Mouse (Mus musculus): ENCODE results near the gene Ppp1r11. TPM values are rescaled to one million over a fixed set of nuclear protein-coding genes. Genes with fewer than 3 reads are reported as not detected.

Gene Ppp1r11
- polyA plus RNA-seq (2012; rRNA removed), result 154 and 160 TPM in 2 replicates

DNA sequence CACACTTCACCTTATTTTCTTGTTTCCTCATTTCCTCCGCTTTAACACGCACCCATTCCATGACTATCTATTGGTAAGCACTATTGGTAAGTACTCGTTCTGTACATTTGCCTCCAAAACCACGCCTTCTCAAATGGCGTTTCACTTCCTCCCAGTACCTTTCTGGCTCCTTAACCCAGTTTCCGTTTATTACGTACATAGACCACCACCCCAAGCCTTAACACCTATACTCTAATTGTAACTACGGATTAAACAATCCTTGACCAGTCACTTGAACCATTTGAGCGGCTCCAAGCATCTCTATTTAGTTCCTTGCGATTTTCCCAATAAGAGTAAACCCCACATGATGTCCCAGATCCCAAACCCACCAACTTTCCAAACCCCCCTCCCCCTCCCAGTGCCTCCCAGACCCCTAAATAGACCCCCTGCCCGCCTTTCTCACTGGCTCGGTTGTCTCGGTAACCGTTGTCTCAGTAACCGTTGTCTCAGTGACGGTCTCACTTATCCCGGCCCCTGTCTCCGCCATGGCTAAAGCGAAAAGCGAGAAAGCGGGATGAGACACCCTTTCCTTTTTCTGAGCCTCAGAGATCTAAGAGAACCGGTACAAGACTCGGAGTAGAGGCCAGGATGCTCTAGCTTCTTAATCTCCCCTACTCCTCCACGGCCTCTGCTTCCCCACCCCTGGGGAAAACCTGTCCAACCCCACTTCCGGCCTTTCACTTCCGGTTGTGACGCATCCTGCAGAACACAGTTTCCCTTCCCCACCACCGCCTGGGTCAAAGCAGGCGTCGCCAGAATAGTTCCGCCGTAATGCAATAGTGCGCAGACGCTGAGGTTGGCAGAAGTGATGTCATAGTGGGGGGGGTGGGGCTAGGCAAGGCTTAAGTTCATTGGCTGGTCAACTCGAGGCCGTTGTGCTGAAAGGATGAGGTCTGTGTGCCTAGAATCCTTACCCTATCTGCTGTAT lies at the start of gene Ppp1r11:
Ppp1r11 (minus strand) TSS at position 761 of the 967 bp plus-strand sequence.

DNA sequence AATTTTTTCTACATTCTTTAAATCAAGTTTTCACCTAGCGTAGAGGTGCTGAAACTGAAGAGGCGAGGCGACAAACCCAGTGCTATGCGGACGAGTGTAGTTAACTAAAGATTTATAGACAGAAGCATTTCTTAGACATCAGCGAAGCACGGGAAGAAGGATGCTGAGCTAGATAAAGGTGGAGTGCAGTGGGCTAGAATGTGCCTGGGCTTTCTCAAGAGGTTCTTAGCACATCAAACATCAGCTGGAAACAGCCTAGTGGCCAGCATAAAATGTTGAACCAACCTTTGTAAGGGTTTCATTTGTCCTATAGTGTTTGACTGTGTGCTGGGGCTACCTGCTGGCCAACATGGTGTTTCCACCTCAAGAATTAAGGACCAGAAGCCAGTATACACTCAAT lies 49.3 kb upstream of the Ppp1r11 start, which contains the start of gene Zfp57:
Zfp57 (plus strand) TSS at position 301 of the 400 bp plus-strand sequence.

DNA sequence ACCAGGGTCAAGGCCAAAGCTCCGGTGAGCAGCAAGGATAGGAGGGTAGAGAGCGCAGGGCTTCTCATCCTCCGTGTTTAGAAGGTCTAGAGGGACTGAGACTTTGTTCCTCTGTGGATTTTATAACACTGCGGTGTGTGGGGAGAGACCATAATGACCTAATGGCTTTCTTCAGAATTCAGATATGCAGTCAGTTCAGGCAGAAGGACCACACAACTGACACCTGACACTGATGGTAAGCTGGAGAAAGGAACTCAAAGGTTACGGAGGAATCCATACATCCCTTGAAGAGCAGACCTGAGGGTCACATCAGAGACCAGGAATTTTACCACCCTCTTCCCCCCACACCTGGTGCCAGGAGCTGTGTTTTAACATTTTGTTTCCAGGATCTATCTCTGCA lies 37.9 kb upstream of the Ppp1r11 start, which contains the start of gene H2-M5:
H2-M5 (minus strand) TSS at position 101 of the 400 bp plus-strand sequence.

DNA sequence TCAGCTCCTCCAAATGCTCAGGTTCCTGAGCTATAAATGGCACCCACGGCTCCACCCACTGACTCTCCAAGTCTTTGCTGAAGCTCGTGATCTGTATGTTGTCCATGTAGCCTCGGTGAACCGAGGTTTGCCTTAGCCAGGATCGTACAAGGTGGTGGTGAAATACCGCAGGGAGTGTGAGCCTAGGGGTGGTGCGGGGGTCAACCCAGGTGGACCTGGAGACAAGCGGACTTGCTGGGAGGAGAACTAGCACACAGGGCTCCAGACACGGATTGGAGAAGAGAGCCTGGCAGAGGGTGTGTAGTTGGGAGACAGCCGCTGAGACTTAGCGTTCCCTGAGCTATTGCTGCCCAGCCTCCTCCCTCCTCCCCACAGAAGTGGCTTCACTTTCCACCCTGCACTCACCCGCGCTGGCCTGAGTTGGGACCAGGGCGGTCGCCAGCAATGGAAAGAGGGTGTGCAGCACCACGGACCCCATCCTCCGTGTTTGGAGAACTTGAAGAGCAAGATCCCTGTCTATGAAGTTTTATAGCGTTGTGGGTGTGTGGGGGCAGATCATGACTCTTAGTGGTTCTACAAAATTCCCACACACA lies 29.8 kb upstream of the Ppp1r11 start, which contains the start of gene 2410137M14Rik:
2410137M14Rik (minus strand) TSS at position 17 of the 593 bp plus-strand sequence.

DNA sequence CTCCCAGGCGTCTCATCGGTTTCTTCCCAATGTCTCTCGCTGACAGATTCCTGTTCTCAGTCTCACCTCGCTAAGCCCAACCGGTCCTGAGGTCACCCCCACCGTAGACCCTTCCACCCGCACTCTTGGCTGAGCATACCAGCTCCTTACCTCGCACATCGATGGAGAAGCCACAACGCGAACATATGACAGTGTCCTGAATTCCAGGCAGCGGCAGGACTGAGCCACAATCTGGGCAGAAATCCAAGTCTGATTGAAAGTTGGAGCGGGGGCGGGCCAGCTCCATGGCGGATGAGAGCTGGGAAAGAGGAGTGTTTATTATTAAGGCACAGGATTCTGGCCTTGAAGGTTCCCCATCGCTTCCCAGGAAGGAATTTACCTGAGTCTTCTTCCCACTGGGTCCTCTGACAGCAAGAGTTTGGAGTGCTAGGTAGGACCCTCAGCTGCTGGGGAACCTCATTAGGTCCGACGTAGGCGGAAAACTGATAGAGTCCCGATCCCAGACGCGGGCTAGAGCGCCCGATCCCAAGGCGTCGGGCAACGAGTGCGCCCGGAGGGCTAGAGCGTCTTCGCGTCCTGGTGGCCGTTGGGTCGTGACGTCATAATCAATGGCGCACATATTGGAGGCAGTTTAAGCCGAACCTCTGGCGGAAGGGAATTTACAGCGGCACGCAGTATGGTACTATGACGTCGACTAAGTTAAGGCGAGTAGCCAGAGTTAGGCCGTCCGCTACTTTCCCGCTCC lies 6.6 kb upstream of the Ppp1r11 start, which contains the start of the genes Znrd1 and Znrd1as:
Znrd1 (minus strand) TSS at position 561 of the 745 bp plus-strand sequence.
Znrd1as (plus strand) TSS at position 594 of the 745 bp plus-strand sequence.

DNA sequence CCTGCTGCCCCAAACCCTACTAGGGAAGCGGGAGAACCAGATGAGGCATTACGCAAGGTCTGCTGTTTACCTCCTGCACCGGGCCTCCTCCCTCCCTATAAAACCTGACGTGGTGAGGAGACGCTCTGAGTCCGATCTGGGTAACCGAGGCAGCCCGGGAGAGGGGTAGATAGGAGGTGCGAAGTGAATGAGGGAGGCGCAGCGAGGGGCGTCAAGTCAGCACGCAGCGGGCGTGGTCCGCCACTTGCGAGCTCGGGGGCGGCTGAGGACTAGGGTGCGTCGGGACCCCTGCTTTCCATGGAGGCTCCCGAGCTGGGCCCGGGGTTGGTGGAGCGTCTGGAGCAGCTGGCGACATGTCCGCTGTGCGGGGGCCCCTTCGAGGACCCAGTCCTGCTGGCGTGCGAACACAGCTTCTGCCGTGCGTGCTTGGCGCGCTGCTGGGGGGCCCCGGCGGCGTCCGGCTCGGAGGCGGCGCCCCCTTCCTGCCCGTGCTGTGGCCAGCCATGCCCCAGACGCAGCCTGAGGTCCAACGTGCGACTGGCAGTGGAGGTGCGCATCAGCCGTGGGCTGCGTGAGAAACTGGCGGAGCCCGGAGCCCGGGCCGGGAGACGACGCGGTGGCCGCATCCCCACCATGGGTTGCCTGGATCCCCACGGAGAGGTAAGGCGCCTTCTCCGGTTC lies 8.6 kb downstream of the Ppp1r11 start, which contains the start of gene Rnf39:
Rnf39 (plus strand) TSS at position 128 of the 681 bp plus-strand sequence.

Other genes with a start within 250 kb of the Ppp1r11 start
- not detected in 2 replicates for gene H2-M10.5, start 178.8 kb downstream of the Ppp1r11 start, polyA plus RNA-seq (2012; rRNA removed)
- gene H2-M10.6, start 139.6 kb downstream of the Ppp1r11 start, polyA plus RNA-seq (2012; rRNA removed), result not detected in 2 replicates
- 27.3 and 28.2 TPM in 2 replicates for gene Trim26, start 114.6 kb downstream of the Ppp1r11 start, polyA plus RNA-seq (2012; rRNA removed)
- 0.43 and 3.0 TPM in 2 replicates for gene Trim15, start 84.5 kb downstream of the Ppp1r11 start, polyA plus RNA-seq (2012; rRNA removed)
- 0.05 TPM in 2 replicates for gene Trim10, start 82.2 kb downstream of the Ppp1r11 start, polyA plus RNA-seq (2012; rRNA removed)
- 0.15 and 0.21 TPM in 2 replicates for gene Trim40, start 61.6 kb downstream of the Ppp1r11 start, polyA plus RNA-seq (2012; rRNA removed)
- not detected in 2 replicates for gene Trim31, start 53.6 kb downstream of the Ppp1r11 start, polyA plus RNA-seq (2012; rRNA removed)
- gene Rnf39, start 8.8 kb downstream of the Ppp1r11 start, polyA plus RNA-seq (2012; rRNA removed), result 1.5 and 2.0 TPM in 2 replicates
- 42.6 and 42.9 TPM in 2 replicates for gene Znrd1, start 6.8 kb upstream of the Ppp1r11 start, polyA plus RNA-seq (2012; rRNA removed)
- 4.1 and 4.6 TPM in 2 replicates for gene Znrd1as, start 6.9 kb upstream of the Ppp1r11 start, polyA plus RNA-seq (2012; rRNA removed)
- gene 2410137M14Rik, start 29.5 kb upstream of the Ppp1r11 start, polyA plus RNA-seq (2012; rRNA removed), result 1.6 and 1.9 TPM in 2 replicates
- 13.8 and 14.5 TPM in 2 replicates for gene H2-M5, start 37.8 kb upstream of the Ppp1r11 start, polyA plus RNA-seq (2012; rRNA removed)
- 444 and 477 TPM in 2 replicates for gene Zfp57, start 49.4 kb upstream of the Ppp1r11 start, polyA plus RNA-seq (2012; rRNA removed)
- gene Mog, start 71.7 kb upstream of the Ppp1r11 start, polyA plus RNA-seq (2012; rRNA removed), result 0.08 and 0.11 TPM in 2 replicates
- 279 and 285 TPM in 2 replicates for gene Gabbr1, start 94.2 kb upstream of the Ppp1r11 start, polyA plus RNA-seq (2012; rRNA removed)
- not detected in 2 replicates for gene Olfr90, start 136.8 kb upstream of the Ppp1r11 start, polyA plus RNA-seq (2012; rRNA removed)
- not detected in 2 replicates for gene Olfr91, start 146.5 kb upstream of the Ppp1r11 start, polyA plus RNA-seq (2012; rRNA removed)
- gene Olfr92, start 168.3 kb upstream of the Ppp1r11 start, polyA plus RNA-seq (2012; rRNA removed), result not detected in 2 replicates
- not detected in 2 replicates for gene Olfr93, start 209.8 kb upstream of the Ppp1r11 start, polyA plus RNA-seq (2012; rRNA removed)
- not detected in 2 replicates for gene Ubd, start 242.2 kb upstream of the Ppp1r11 start, polyA plus RNA-seq (2012; rRNA removed)
- gene Olfr94, start 249.3 kb upstream of the Ppp1r11 start, polyA plus RNA-seq (2012; rRNA removed), result not detected in 2 replicates

Data from central nervous system, embryonic 18 days (tissue).